Mouse (Mus musculus) left cerebral cortex, postnatal 14 days (tissue): ENCODE data around the gene Anapc1. TPM values are rescaled to one million over a fixed set of nuclear protein-coding genes. Genes with fewer than 3 reads are reported as not detected.
"Not testable (repeated sequence)": the region's sequence is repeated elsewhere in the genome, so short reads cannot be mapped to it uniquely, and the experiment has no call there.

Experiments used
- DNase-seq, 2 experiments: peaks; one replicate each; pipeline ENCODE4 v3.0.0; 2021 to 2022; ENCODE audit warnings: low spot score in 2 of 2, mixed read lengths in 1 of 2
- intact Hi-C: fragments of 180-260 bp; cut with DNase I; formaldehyde crosslinking; loops from one replicate; pipeline ENCODE4 v1.15.1; 2025
- total RNA-seq, 2 experiments: library from RNA; stranded (reverse); gene quantifications; 2 replicates each; pipeline ENCODE4 v1.2.3; 2021

Anapc1 gene
- total RNA-seq, 2 experiments from 2014 or later: 62.2 to 64.9 TPM

GRCm38 (mm10) chr2:128698140-128698692 lies 11.0 kb upstream of the Anapc1 start:
- intact Hi-C loops: loop anchor here (1.0 to 2.0 kb wide), 2 partner anchors 41 to 119 kb away; no protein-coding TSS in a partner anchor
- peak; percentile 79 for DNase-seq

GRCm38 (mm10) chr2:128697566-128697965 lies 10.4 kb upstream of the Anapc1 start:
- intact Hi-C loops: no loop called here
- no peak for DNase-seq

GRCm38 (mm10) chr2:128697047-128697446 lies 9.9 kb upstream of the Anapc1 start:
- no peak for DNase-seq
- intact Hi-C loops: no loop called here

GRCm38 (mm10) chr2:128696426-128696825 lies 9.2 kb upstream of the Anapc1 start:
- DNase-seq: no peak
- intact Hi-C loops: no loop called here

- DNase-seq: no peak
- intact Hi-C loops: no loop called here
These were observed 7.4 kb upstream of the Anapc1 start for GRCm38 (mm10) chr2:128694548-128694947.

- DNase-seq, intact Hi-C loops: not testable (repeated sequence)
These were observed 6.6 kb upstream of the Anapc1 start for GRCm38 (mm10) chr2:128693828-128694227.

GRCm38 (mm10) chr2:128693236-128693635 lies 6.0 kb upstream of the Anapc1 start:
- intact Hi-C loops: no loop called here
- DNase-seq: no peak

- no peak for DNase-seq
- intact Hi-C loops: no loop called here
These were observed 5.6 kb upstream of the Anapc1 start for GRCm38 (mm10) chr2:128692771-128693170.

- intact Hi-C loops: no loop called here
- no peak for DNase-seq
These were observed 5.1 kb upstream of the Anapc1 start for GRCm38 (mm10) chr2:128692336-128692735.

- DNase-seq: no peak
- intact Hi-C loops: loop anchor here (2.0 kb wide), 1 partner anchor 131 kb away; the partner anchor contains the start of gene Tmem87b
These were observed 448 bp upstream of the Anapc1 start for GRCm38 (mm10) chr2:128687558-128688120.

GRCm38 (mm10) chr2:128680661-128681060 lies 6.5 kb downstream of the Anapc1 start:
- no peak for DNase-seq
- intact Hi-C loops: no loop called here

- DNase-seq: no peak
- intact Hi-C loops: loop anchor here (10.0 kb wide), 1 partner anchor 204 kb away; no protein-coding TSS in a partner anchor
These were observed 66.6 kb downstream of the Anapc1 start for GRCm38 (mm10) chr2:128620578-128620977.

GRCm38 (mm10) chr2:128615366-128615765 lies 71.8 kb downstream of the Anapc1 start:
- intact Hi-C loops: no loop called here
- DNase-seq: no peak

GRCm38 (mm10) chr2:128613365-128613764 lies 73.8 kb downstream of the Anapc1 start:
- DNase-seq: no peak
- intact Hi-C loops: no loop called here

GRCm38 (mm10) chr2:128612275-128612674 lies 74.9 kb downstream of the Anapc1 start:
- intact Hi-C loops: no loop called here
- no peak for DNase-seq

GRCm38 (mm10) chr2:128611178-128611577 lies 76.0 kb downstream of the Anapc1 start:
- intact Hi-C loops: no loop called here
- no peak for DNase-seq

GRCm38 (mm10) chr2:128609286-128609685 lies 77.9 kb downstream of the Anapc1 start:
- no peak for DNase-seq
- intact Hi-C loops: no loop called here

- intact Hi-C loops: no loop called here
- no peak for DNase-seq
These were observed 85.7 kb downstream of the Anapc1 start for GRCm38 (mm10) chr2:128601534-128601933.

- intact Hi-C loops: no loop called here
- DNase-seq: no peak
These were observed 94.9 kb downstream of the Anapc1 start for GRCm38 (mm10) chr2:128592301-128592700.

- intact Hi-C loops: no loop called here
- no peak for DNase-seq
These were observed 96.3 kb downstream of the Anapc1 start, which contains the start of gene Spdye4c for GRCm38 (mm10) chr2:128590909-128591308. Gene Spdye4c (plus strand): TSS chr2:128591209.

GRCm38 (mm10) chr2:128582881-128583280 lies 104.3 kb downstream of the Anapc1 start:
- intact Hi-C loops: no loop called here
- no peak for DNase-seq
